Mouse (Mus musculus) adipocyte (in vitro differentiated cells): ENCODE data around the gene Arl14ep.
"Not testable (repeated sequence)": the region's sequence is repeated elsewhere in the genome, so short reads cannot be mapped to it uniquely, and the experiment has no call there.

Experiments used
- DNase-seq: peaks from one replicate; pipeline ENCODE4 v3.0.0-alpha.2; 2016; ENCODE audit warnings: low spot score

Gene Arl14ep

DNA sequence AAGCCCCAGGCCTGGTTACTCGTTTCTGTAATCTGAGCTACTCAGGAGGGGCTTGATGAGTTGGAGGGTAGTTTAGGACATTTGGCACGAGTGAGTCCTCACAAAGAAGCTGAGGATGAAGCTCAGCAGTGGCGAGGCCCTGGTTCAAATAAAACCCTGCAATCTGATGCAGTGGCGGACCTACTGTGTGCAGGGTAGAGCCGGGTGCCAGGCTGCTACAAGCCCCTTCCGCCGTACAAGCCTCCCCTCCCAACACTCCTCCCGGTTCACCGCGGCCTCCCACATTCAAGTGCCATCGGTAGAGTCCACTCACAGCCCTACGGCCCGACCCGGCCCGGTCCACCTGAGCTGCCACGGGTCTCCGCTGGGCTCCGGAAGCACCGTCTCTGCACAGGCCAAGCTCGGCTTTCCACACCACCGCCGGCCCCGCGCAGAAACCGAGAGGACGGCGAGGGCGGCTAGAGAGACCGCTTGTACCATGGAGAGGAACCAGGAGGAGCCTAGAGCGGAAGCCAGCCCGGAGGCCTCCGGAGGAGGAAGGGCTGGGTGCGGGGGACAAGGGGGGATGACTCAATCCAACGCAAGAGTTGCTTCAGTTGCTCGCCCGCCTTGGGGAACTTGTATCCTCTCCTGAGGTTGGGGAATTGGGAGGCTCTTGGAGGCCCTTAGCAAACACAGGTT is at the start of gene Arl14ep:
TSS of gene Arl14ep (minus strand) at position 466 of the 681 bp plus-strand sequence.
- DNase-seq = peak; percentile 93

DNA sequence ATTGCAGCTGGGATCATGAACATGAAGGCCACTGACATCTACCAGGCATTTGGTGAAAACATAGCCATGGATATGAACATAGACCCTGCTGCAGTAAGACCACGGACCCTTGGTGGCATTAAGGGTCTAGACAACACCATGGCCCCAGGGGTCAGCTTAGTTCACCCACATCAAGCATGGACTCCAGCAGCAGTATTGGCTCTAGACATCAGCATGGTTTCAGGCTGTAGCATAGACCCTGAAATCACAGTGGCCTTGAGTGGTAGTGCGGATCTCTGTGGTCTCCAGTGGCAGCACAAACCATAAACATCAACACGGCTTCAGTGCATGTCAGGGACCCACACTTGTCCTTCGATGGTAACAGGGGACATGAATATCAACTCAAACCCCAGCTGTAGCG is 48.5 kb upstream of the Arl14ep start:
- no peak for DNase-seq

DNA sequence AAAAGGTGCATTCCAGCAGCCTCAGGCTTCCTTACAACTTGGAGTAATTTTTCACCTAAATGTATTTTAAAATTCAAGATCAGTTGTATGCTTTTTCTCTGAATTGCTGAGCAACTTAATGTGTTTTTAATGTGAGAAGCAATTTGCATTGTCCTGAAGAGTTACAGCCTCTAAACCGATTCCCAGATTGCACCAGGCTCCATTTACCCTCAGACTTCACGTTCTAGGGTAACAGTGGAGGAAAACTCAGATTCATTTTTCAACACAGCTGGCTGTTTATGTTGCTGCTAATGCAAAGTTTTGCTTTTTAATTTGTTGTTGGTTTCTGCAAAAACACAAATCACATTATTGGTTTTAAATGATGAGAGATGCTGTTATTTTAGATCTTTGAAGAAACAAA is 45.1 kb upstream of the Arl14ep start:
- no peak for DNase-seq

DNA sequence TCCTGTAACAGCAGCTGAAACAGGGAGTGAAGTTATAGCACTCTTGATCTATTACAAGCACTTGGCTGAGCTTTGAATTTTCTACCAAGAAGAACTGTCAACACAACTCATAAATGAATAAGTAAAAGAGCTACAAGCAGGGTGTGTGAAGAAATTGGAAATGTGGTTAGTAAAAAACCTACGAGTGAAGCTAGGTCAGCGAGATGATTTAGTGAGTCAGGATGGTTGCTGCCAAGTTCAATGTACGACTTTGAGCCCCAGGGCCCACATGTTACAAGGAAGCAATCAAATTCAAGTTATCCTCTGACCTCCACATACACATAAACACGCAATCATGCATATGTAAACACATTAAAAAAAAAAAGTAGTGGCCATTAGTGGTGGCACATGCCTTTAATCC is 38.9 kb upstream of the Arl14ep start:
- DNase-seq = no peak

DNA sequence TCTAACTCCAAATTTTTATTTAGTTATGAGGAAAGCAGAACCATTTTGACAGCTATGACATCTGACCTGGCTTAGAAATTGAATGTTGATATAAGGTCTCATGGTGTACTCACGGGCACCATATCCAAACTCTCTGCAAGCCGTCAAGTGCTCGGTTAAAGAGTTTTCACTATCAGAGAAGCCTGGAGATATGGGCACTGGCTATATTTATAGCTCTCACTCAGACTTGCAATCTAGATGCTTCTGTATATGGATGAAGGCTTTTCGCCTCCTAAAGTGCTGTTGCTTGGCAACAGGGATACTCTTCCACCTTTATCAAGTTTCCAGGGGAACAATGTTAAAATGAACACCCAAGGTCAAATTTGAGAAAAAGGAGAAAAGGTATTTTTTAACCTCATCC is 38.1 kb upstream of the Arl14ep start:
- DNase-seq = peak; percentile 44

DNA sequence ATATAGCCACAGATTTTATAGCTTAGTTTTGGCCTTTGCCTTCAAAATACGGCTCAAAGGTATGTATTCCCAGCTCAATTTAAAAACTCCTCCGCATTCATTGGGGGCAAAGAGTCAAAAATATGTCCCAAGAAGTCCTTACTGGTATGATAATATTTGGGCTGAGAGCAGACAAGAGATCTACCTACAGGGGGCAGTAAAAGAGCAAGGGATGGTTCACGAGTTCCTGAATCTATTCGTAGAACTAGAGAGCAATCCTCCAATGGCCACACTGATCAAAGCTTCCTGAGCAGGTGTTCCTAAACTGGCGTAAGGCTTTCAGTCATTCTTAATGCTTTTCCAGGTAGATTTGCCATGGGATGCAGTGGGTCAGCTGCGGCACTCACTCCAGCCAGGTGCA is 35.9 kb upstream of the Arl14ep start:
- DNase-seq = peak; percentile 20

DNA sequence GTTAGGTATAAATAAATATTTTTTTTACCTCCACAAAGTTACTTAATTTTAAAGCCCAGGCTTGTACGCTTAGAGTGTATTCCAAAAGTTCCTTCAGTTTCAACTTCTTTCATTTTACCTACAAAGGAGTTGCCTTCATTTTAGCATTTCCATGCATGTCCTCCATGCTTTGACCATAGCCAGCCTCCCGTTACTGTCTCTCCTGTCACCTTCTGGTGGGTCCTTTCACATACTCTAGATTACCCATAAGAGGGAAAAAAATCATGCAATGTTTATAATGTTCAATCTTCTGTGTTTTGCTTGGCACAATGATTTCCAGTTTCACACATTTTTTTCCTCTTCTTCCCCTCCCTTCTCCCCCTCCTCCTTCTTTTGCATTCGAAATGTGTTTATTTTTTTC is 32.2 kb upstream of the Arl14ep start:
- peak; percentile 16 for DNase-seq

DNA sequence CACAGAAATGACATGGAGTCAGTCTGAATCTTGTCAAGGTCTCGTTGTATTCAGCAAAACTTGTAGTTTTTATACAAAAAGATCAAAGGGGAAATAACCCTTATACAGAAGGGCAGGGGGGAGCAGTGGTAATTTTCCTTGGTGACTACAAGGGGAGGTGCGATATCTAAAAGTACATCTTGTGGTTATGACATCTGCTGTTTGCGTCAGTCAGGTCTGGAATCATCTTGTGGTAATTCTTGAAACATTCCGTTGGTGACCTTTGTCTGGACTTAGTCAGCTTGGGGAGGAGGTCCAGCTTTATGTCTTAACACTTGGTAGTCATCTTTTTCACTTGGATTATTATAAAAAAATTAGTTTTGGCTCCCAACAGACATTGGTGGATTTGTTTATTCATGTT is 31.7 kb upstream of the Arl14ep start:
- not testable (repeated sequence) for DNase-seq

DNA sequence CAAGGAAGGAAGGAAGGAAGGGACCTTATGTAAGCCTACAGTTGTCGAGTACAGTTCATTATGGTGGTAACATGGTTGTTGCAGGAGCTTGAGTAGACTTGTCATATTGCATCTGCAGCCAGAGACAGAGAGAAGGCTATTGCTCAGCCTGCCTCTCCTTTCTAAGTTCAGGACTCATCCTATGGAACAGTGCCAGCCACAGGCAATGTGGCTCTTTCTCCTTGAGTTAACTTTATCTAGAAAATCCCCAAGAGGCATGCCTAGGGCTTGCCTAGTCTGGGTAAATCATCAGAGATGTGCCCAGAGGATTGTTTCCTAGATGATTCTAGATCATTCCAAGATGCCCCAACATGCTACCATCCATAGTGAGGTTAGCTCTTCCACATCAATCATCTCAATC is 17.0 kb upstream of the Arl14ep start:
- no peak for DNase-seq

DNA sequence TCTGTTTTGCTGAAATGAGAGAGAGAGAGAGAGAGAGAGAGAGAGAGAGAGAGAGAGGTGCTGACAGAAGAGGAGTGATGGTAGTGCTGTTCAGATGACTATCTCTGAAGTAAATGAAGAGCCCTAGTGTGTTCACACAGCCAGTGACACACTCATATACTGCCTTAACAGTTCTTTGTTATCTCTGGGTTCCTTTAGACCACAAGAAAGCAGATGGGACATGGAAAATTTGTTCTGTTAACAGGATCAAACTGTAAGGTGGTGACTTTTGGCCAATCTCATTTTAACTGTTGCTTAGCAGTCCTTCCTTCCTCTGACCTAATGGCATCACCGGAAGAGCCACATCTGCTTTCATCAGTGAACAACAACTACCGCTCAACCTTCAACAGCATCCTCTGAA is 10.7 kb upstream of the Arl14ep start:
- DNase-seq = no peak

DNA sequence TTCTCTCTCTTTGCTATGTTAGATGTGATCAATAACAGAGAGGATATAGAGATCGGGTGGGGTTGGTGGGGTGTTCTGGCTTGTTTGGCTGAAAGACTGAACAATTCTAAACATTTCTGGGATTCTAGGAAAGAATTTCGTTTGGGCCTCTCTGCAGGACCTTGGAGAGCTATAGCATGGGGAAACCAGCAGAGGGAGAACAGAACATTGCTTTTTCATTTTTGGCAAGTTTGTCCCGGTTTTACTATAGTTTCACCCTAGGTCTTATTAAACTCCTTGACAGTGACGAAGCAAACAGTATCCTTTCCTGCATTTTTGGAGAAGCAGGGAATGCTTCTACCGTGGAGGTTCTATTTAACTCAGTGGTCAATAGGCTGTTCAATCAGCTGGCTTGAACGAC is 8.3 kb upstream of the Arl14ep start:
- peak; percentile 73 for DNase-seq

DNA sequence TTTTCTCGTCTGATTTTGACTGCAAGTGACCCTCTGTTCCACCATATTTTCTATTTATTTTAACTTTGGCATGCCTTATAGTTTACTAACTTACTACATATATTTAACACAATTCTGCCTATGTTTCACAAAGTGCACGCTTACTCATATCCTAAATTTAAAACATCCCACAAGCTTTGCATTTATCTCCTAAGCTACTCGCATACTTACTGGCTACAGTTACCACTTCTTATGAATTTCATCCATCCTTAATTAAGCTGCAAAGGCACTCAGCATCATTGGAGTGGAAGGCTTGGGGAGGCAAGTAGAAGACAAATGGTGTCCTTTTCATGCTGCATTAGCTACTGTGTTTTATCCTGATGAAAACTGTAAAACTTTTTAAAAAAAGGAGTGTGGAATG is 2.2 kb upstream of the Arl14ep start:
- no peak for DNase-seq

DNA sequence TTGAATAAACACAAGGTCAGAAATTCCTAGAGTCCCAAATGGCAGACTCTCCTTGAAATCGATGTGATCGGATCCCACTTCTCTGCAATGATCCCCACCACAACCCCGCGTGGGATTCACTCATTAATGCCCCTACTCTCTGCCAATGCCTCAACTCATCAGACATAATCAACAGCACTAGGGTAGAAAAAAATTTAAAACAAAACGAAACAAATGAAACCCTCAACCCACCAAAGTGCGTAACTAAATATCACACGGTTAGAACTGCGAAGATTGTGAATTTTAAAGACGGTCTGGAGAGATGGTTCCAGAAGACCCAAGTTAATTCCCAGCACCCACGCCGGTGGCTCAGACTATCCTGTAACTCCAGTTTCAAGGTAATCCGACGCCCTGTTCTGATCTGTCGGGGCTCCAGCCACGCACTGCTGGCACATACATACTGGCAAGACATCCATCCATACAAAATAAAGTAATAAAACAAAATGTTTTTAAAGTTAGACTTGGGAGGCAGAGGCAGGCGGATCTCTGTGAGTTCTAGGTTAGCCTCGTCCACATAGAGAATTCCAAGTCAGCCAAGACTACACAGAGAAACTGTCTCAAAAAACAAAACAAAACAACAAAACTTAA is 779 bp downstream of the Arl14ep start:
- DNase-seq = no peak

DNA sequence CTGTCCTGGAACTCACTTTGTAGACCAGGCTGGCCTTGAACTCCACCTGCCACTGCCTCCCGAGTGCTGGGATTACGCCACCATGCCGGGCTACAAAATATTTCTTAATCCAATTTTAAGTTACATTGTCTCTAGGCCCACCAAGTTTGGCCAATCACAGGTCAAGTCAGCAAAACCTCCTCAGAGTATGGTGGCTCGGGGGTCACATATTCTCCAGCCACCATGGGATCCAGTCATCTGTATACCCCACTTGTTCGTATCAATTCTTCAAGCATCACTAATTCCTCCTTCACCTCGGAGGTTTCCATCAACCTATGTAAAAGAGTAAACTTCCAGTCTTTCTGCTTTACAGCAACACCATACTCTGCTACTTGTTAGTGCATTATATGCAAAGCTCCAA is 1.4 kb downstream of the Arl14ep start:
- no peak for DNase-seq

DNA sequence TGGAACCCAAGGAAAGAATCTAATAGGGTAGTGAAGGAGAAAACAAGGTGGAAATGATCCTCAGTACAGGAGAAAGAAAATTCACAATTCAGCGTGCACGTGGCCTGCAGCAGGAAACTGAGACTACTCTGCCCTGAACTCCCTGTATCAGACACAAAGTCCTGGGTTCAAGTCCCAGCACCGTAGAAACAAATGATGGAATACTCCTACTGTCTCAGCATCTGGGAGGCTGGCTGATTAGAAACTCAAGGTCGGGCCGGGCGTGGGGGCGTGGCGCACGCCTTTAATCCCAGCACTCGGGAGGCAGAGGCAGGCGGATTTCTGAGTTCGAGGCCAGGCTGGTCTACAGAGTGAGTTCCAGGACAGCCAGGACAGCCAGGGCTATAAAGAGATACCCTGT is 3.3 kb downstream of the Arl14ep start:
- no peak for DNase-seq

DNA sequence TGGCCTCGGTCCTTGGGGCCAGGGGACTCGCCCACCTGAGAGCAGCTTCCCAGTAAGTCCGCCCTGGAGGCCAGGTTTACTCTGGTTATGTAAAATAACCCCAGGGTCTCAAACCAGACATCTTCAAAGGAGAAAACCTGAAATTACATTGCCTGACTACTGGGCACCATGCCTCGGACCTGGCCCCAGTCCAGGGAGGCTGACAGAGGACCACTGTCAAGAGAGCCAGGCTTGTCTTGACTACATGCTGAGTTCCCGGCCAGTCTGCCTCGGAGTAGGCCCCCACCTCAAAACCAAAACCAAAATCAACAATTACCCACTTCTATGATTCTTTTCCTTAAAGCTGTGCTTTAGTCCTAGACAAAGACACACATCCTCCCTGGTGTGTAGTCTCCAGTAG is 5.9 kb downstream of the Arl14ep start:
- no peak for DNase-seq

DNA sequence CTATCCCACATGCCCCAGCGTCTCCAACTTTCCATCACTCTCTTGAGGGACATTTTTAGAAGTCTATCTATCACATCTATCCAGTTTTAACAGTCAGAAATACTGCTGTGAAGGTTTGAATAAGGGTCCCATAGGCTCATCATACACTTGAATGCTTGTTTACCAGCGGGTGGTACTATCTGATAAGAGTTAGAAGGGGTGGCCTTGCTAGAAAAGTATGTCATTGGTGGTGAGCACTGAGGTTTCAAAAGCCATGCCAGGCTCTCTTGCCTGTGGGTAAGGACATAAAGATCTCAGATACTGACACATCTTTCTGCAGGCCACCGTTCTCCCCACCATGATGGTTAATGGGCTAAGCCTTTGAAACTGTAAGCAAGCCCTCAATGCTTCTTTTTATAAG is 10.7 kb downstream of the Arl14ep start:
- no peak for DNase-seq

DNA sequence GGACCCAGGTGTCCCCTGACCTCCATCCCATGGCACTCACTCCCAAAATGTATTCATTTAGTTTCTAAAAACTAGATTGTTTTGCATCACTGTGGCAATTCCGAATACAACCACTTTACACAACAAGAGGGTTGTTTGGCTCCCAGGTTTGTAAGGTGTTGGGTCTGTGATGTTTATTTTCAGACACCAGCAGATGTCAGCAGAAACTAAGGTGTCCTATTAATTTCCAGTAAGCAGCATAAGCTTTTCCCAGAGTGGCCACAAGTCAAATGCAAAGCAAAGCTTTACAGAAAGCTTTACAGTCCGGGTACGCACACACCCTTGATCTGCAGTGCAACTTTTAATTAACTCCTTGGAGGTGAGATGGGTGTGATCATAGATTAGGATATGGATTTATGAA is 12.6 kb downstream of the Arl14ep start:
- DNase-seq = no peak

DNA sequence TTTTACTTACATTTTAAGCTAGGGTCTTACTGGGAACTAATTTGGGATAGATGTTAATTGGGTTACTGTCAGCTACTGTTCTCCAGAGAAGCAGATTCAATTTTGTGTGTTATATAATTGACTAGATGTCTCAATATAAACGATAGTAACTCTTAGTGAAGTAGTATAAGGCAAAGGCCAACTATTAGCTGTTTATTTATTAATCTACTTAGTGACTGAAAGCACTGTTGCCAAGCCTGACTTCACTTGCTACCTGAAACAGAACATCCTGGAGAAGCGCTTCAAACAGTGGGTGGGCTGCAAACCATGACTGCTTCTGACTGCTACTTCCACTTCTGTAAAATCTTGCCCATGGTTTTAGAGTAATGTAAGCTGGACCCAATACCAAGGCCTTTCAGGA is 13.2 kb downstream of the Arl14ep start:
- no peak for DNase-seq

DNA sequence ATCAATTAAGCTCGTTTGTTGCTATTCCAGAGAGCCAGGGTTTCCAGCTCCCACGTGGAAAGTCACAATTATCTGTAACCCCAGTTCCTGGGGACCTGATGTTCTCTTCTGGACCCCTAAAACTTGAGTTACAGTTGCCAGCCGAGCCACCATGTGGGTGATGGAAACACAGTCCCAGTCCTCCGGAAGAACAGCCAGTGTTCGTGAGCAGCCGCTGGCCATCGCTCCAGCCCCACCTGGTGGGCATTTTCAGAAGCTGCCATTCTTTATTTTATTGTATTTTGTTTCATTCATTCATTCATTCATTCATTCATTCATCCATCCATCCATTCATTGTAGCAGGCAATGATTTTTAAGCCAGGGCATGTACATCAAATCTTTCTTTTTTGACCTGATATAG is 14.0 kb downstream of the Arl14ep start:
- DNase-seq = peak; percentile 17

DNA sequence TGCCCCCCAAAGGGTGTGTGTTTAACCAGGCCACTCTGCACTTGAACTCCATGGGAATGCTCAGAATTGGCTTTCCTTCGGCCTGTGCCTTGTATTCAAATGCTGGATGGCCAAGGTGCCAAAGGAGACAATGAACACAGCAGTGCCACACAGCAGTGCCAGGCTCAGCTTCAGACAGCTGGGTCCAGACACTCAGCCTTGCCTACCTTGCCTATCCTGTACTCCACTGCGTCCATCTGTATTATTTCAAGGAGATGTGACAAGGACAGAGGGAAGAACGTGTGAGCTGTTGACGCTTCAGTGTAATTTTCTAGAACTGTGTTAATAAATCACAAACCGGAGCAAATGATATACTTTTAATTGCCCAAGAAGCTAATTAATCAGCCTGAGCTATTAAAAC is 14.8 kb downstream of the Arl14ep start:
- DNase-seq = no peak

DNA sequence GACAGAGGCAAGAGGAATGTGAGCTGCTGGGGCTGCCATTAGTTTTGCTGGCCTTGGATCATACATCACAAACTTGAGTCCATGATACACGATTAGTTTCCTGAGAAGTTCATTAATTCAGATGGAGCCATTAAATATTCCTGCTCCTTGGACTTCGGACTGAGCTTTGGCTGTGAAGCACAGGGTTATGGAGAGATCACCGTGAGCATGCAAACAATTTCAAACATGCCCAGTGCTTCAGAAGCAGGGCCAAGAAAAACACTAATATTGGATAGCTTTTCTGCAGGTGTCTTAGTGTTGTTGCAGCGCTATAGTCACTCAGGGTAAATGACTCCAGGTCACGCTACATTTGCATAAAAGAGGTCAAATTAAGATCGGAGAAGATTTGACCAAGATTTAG is 15.3 kb downstream of the Arl14ep start:
- DNase-seq = no peak

DNA sequence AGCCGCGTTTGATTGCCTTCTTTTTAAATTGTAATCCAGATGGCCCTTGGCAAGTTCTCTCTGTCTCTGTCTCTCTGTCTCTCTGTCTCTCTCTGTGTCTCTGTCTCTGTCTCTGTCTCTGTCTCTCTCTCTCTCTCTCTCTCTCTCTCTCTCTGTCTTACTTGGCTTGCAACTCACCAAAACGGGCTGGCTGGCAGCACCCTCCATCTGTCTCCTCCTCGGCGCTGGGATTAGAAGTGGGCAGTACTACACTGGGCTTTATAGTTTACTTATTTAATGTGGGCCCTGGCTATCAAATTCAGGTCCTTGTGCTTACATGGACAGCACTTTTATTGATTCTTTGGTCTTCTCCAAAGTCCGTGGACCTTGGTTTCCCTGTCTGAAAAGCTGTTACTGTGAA is 18.1 kb downstream of the Arl14ep start:
- no peak for DNase-seq

DNA sequence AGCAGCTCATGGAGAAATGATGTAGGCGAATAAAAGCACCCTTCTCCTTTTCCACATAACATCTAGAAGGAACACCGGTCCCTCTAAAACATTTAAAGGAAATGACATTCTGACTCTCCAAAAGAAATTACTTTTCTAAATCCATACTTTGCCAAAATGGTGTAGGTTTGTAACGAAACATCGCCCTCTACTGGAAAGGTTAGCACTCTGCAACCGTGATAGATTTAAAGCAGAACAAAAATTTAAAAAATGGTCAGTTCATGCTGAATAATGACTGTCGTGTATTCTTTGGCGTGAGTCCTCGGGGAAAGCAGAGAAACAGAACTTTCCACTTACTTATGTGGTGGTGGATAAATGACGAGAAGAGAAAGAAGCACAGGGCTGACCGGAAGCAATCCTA is 18.6 kb downstream of the Arl14ep start:
- DNase-seq = peak; percentile 70
